Mouse (Mus musculus) spleen, postnatal 4 days (tissue): Measurements from ENCODE around the gene Ubxn11.
A peak's percentile ranks its signal among the peaks of the same experiment; 100 is the strongest.
"Not testable (repeated sequence)": the region's sequence is repeated elsewhere in the genome, so short reads cannot be mapped to it uniquely, and the experiment has no call there.

Experiments used
- DNase-seq, 2 experiments: peaks; one replicate each; pipeline ENCODE4 v3.0.0; 2022; ENCODE audit warnings: low spot score in 2 of 2

Gene Ubxn11

DNA sequence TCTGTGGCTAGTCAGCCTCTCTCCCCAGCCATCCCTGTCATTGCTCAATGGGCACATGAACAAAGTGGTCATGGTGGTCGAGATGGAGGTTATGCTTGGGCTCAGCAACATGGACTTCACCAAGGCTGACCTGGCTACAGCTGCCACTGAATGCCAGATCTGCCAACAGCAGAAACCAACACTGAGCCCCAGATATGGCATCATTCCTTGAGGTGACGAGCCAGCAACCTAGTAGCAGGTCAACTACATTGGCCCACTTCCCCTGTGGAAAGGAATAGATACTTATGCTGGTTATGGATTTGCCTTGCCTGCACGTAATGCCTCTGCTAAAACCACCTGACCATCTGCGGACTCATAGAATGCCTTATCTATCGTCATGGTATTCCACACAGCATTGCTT is 41.9 kb downstream of the Ubxn11 start:
- not testable (repeated sequence) for DNase-seq

DNA sequence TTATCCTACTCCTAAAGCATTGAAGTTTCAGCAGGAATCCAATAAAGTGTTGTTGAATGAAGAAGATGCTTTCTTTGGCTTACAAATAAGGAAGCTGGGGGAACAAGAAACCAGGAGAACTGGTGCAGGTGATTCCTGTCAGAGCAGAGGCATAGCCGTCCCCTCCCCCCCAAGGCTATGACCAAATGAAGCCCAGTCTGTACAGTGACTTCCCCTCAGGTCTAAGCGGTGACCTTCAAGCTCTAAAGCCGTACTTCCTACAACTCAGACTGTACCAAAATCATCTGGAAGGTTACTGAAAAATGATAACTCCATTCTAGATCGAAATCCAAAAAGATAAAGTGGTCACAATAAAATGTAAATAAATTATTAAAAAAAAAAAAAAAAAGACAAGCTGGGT is 47.0 kb downstream of the Ubxn11 start:
- no peak for DNase-seq

DNA sequence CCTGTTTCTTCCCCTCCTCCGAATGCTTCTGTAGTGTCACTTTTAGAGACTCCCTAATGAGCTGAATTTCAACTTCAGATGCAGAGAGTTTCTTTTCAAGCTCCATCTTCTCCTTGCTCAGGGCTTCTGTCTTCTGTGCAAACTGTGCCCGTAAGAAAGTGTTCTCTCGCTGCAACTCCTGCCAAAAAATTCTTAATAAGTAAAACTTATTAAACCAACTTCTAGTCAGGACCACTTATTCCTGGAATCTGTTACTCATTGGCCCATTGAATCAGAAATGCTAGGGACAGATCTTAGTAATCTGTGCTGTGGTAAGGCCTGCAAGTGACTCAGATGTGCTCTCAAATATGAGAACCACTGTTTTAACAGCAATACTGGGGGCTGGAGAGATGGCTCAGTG is 49.7 kb downstream of the Ubxn11 start:
- no peak for DNase-seq

DNA sequence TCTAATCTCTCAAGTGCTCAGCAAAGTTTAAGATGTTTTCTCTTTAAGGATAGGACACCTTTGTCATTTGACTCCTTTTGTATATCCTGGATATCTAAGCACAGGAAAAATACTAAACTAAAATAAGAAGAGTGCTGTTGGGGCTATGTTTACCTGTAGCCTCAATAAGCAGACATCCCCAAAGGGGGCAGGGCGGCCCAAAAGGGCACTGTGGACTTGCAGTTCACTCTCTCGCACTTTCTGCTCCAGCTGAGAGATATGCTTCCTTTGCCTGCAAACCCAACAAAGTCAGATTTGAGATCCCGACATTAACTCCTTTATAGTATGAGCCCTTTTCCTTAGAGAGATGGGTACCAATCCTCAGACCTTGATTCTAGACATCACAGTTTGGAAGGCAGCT is 51.3 kb downstream of the Ubxn11 start:
- no peak for DNase-seq

DNA sequence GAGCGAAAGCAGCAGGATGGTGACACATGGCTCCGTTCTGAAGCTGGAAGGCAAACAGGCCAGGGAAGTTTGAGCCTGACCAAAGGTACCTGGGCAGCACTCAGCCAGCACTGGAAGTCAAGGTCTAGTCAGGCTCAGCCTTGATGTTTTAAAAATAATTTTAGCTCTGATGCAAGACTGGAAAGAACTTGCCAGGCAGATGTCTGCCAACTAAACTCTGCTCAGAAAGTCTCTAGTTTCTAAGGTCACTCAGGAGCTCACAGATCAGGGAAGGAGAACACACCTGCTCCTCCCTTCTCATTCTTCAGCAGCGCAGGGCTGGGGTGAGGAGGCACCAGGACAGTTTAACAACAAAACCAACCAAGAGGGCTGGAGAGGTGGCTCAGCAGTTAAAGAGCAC is 52.0 kb downstream of the Ubxn11 start:
- DNase-seq, result no peak

DNA sequence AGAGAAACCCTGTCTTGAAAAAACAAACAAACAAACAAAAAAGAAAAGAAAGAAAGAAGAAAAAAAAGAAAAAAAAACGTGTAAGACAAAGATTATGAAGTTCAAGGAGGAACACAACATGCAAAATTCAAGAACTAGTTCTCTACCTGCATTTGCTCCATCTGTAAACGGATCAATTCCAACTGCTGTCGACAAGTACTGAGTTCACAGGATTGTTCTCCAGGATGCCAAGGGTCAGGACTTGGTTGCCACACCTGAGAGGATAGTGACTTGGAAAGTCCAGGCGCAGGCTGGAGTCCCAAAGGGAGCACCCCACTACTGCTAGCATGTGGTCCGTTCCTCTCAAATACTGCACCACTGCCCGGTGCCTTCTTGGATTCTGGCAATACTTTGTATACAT is 53.2 kb downstream of the Ubxn11 start:
- DNase-seq, result no peak

DNA sequence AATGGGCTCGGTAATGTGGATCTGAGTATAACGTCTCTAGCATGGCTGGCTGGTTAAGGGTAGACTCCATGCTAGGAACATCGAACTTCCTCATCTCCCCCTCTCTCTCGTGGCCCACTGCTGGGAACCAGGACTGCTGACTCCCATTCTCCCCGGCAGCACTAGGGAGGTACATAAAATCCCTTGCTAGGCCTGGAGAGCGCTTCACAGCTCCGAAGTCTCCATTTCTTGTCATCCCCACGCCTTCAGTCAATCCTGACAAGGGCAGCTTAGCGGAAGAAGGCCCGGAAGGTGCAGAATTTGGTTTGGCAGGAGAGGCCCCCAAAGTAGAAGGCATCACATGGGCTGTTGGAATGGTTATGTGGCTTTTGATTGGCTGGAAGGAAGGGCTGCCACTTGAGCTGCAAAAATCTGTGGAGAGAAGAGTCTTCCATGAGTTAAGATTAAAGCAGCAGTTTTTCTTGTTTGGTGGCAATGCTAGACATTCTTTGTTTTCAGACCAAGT is 53.6 kb downstream of the Ubxn11 start:
- DNase-seq, result no peak

DNA sequence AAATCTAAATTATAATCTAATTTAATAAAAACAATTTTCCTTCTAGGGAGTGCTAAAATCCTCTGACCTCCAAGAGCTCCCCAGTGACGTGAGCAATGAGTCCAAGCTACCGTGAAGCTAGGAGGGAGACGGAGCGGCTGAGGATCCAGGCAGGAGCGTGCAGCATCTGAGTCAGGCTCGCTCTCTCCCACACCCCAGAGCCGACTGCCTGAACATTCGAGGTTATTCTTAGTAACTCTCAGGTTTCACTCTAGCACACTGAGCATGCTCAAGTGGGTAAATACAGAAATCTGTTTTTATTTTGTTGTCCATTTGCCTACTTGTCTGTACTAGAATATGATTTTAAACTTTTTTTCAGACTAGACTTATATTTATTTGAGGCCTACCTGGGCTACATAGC is 54.4 kb downstream of the Ubxn11 start:
- no peak for DNase-seq

DNA sequence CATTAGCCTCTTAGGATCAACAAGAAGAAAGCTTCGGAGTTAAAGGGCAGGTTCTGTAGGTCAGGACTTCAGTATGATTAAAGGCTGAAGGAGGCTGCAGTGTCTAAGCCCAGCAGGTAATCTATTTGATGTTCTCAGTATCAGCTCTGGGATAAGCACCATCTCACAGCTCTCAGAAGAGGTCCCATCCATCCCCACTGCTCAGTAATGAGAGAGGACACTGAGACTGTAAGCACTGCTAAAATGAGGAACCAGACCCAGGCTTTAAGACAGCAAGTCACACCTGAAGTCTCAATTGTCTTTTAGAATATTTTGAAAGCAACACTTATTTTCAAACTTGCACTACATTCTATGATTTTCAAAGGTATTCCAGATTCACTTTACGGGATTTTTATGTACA is 55.2 kb downstream of the Ubxn11 start:
- no peak for DNase-seq

DNA sequence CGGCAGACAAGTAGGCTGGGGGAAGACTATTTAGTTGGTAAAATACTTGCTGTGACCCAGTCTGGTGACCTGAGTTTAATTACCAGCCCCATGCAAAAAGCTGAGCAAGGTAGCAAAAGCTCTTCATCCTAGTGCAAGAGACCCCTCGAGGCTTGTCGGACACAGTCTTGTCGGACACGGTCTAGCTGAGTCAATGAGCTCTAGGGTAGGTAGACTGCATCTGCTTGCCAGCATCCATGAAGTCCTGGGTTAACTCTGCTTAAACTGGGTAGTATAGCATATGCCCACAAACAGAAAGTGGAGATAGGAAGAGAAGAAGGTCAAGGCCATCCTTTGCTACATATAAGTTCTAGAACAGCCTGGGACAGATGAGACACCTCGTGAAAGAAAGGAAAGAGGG is 56.4 kb downstream of the Ubxn11 start:
- no peak for DNase-seq

DNA sequence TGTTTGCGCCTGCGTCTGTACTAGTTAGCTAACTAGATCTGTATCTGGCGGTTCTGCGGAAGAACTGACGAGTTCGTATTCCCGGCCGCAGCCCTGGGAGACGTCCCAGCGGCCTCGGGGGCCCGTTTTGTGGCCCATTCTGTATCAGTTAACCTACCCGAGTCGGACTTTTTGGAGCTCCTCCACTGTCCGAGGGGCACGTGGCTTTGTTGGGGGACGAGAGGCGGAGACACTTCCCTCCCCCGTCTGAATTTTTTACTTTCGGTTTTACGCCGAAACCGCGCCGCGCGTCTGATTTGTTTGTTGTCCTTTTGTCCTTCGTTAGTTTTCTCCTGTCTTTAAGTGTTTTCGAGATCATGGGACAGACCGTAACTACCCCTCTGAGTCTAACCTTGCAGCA is 57.7 kb downstream of the Ubxn11 start:
- peak; percentile 33 to 66 for DNase-seq

DNA sequence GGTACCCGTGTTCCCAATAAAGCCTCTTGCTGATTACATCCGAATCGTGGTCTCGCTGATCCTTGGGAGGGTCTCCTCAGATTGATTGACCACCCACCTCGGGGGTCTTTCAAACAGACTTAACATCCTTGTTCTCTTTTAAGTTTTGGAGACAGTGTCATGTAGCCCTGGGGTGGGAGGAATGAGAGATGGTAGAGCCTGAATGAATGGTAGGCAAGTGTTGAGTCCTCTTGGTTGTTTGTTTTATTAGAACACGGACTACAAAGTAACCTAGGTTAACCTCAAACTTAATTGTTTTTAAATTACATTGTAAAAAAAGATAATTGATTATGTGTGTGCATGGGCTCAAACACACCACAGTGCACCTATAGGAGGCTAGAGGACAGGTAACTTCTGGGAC is 62.2 kb downstream of the Ubxn11 start:
- DNase-seq, result no peak

DNA sequence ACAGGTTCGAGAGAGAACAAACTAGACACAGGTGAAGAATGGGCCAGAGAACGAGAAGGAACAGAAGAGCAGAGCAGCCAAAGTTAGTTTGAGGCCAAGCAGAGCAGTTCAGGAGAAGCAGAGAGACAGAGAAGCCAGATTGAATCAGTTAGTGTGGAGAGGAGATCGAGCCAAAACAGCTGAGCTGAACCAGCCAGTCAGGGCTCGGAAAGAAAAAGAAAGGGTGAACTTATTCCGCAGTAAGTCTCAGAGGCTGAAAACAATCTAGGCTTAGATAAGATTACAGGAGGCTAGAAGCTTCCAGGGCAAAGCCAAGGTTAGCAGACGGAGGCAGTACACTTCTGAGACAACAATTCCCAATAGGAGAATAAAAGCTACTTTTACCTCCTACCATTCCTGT is 62.7 kb downstream of the Ubxn11 start:
- DNase-seq, result no peak

DNA sequence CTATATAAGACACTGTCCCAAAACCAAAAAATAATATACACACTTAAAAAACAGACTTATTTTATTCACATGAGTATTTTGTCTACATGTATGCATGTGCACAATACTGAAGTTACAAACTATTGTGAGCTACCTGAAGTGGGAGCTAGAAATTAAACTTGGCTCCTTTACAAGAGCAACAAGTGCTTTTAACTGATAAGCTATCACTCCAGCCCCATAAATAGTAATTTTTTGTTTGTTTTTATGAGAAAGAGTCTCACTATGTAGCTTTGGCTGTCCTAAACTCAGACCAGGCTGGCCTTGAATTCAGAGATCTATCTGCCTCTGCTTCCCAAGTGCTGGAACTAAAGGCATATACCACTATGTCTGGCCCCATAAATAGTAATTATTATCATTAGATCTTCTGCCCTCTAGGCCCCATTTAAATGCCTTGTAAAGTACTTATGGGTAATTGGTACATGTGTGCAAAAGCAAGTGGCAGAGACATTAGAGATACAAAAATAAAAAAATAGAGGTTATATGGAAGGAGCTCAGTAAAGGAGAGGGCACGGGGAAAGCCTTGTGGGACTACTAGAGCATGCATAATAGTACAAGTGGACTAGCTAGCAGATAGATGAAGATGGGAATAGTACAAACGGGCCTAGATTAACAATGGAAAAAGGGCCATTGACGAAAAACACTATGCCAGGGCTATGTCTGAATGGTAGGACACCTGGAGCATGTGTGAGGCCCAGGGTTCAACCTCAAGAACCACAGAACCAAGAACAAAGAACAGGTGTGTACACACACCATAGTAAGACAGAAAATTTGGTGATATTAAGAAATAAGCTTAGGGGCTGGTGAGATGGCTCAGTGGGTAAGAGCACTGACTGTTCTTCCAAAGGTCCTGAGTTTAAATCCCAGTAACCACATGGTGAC is 63.4 kb downstream of the Ubxn11 start:
- no peak for DNase-seq

DNA sequence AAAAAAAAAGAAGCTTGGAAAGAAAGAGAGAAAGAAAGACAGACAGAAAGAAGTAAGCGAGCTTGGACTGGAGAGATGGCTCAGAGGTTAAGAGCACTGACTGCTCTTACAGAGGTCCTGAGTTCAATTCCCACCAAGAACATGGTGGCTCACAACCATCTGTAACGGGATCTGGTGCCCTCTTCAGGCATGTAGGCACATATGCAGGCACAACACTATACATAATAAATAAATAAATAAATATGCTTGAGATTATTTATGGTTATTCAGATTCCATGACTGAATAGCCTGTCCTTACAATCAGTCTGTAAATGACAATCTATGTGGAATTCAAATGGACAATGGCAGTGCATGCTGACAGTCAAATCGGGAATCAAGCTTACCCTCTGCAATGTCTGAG is 64.5 kb downstream of the Ubxn11 start:
- no peak for DNase-seq

DNA sequence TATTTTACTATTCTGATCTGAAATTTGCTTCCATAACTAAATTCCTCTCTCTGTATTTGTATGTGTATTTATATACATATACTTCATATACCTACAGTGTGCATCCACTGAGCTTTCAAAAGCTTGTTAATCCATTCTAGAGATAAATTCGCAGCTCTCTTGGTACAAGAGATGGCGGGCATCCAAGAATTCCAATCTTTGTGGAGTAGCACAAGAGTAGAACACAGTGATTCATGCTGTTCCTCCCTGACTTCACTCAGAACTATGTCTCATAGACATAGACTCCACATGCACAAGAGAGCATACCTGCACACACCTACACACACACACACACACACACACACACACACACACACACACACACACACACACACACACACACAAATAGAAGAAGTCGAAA is 70.0 kb downstream of the Ubxn11 start:
- no peak for DNase-seq
